Mouse (Mus musculus) brown adipose tissue, adult 24 weeks (tissue): Measurements from ENCODE around the gene P2ry1. TPM values are rescaled to one million over a fixed set of nuclear protein-coding genes. Genes with fewer than 3 reads are reported as not detected.

ENCODE experiments used
- H3K27ac ChIP-seq: fragments of 200-500 bp; replicated peaks from 2 replicates; pipeline ENCODE4 v1.5.1; 2012; ENCODE audit warnings: low read depth, mild to moderate bottlenecking, low read length
- H3K4me1 ChIP-seq: fragments of 200-500 bp; 2 replicates; pipeline ENCODE4 v1.6.1; 2012; ENCODE audit warnings: low read length, mixed read lengths; ENCODE audit not compliant: control insufficient read depth, insufficient read depth, insufficient read length
- H3K4me3 ChIP-seq: fragments of 200-500 bp; 2 replicates; pipeline ENCODE4 v1.5.1; 2012; ENCODE audit warnings: low read depth, mild to moderate bottlenecking, low read length, moderate library complexity; ENCODE audit not compliant: insufficient read depth
- polyA plus RNA-seq: library from polyadenylated mRNA; stranded (reverse); fragments of >200 nt; gene quantifications from 2 replicates; pipeline ENCODE4 v1.2.4, GENCODE M21; 2012; ENCODE audit not compliant: missing spikeins, insufficient read depth, insufficient read length

The P2ry1 gene
- polyA plus RNA-seq, 1 experiment: 11.4 TPM

- Histone ChIP-seq H3K27ac (no peak overlapping the region), H3K4me1 (no peaks in the 10 kb centered on the region), H3K4me3 (no peak overlapping the region)
Observed at GRCm38 (mm10) chr3:61032100-61032499, 29.5 kb downstream of the P2ry1 start.

GRCm38 (mm10) chr3:61035633-61036032 is 33.0 kb downstream of the P2ry1 start:
- Histone ChIP-seq H3K4me1 (no peaks in the 10 kb centered on the region), H3K4me3 (no peak overlapping the region), H3K27ac (no peak overlapping the region)

GRCm38 (mm10) chr3:61039916-61040315 is 37.3 kb downstream of the P2ry1 start:
- H3K4me1 ChIP-seq: no peaks in the 10 kb centered on the region
- no peak overlapping the region for H3K27ac ChIP-seq
- H3K4me3 ChIP-seq: no peak overlapping the region

GRCm38 (mm10) chr3:61049976-61050672 is 47.5 kb downstream of the P2ry1 start:
- Histone ChIP-seq H3K4me3 (no peak overlapping the region), H3K27ac (no peak overlapping the region), H3K4me1 (no peaks in the 10 kb centered on the region)
